ENCODE assay signal across 14 mouse cellular contexts in the genomic region with DNA sequence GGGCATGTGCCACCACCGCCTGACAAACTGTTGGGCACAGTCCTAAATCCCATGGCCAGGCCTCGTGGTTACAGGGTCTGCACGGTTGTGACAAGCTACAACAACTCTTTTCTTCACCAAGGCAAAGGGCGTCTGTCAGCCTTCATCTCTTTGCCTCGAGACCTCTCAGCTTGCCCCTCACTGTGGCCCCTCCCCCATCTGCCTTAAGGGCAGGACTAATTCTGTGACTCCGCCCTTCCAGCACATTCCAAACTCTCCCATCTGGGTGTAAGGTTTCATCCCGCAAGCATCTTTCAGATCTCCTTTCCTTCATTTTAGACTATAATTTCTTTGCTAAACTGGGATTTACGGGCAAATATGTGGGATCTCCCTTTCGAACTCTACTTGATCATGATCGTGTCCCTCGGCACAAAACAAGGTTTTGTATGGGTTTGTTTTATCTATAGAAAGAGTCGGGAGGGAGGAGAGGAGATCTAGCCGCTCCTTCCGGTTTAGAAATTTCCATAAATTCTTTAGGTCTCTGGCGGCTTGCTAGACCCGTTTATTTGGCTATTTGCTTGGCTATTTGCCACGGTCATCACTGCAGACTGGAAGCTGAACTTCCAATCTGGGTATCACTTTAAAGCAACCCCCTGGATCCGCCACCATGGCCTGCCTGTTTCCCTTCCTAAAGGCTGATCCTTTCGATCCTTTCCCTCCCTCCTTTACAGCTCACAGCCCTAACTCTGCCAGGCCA. TPM values are rescaled to one million over a fixed set of nuclear protein-coding genes. Genes with fewer than 3 reads are reported as not detected.
DNase-seq lines count a peak whose midpoint lies in the region; ATAC-seq and TF ChIP-seq lines count a peak whose summit lies in the region.
"Had no signal": no experiment of that assay in that cellular context is flagged by ENCODE, and none has a peak within 500 bp of the region (broad histone marks: within the 10 kb centered on the region; RNA-seq: fewer than 3 reads in every experiment).

No protein-coding gene starts in this region.

- H3K4me2 ChIP-seq in kidney, embryonic 16.5 days (replicated peaks; ENCODE audit: low read depth, low read length), result 0 out of 2 replicates have a peak overlapping the region, but pooled peaks have one; percentile 5
- H3K4me2 ChIP-seq in midbrain, postnatal 0 days (ENCODE audit: low read depth, low read length, poor library complexity, severe bottlenecking), result no peak overlapping the region
- H3K4me2 ChIP-seq: liver, embryonic 13.5 days; midbrain, embryonic 15.5 days had no signal

- ATAC-seq in kidney, embryonic 16.5 days (ENCODE audit: low FRiP score, low TSS enrichment), result no peak
- ATAC-seq in midbrain, postnatal 0 days (ENCODE audit: low FRiP score), result no peak
- ATAC-seq: midbrain, embryonic 15.5 days; Patski had no signal

- peaks cover 14% of the 10 kb centered on the region for H3K9me3 ChIP-seq in kidney, embryonic 16.5 days (ENCODE audit: low read length)
- H3K9me3 ChIP-seq in ES-E14 (ENCODE audit: control insufficient read depth, insufficient read depth, low read depth, low read length), result no peaks in the 10 kb centered on the region
- H3K9me3 ChIP-seq in midbrain, postnatal 0 days (ENCODE audit: low read length), result no peaks in the 10 kb centered on the region
- H3K9me3 ChIP-seq: midbrain, embryonic 15.5 days had no signal

- H3K27me3 ChIP-seq in kidney, embryonic 16.5 days (ENCODE audit: insufficient read depth, low read length), result no peaks in the 10 kb centered on the region
- H3K27me3 ChIP-seq in midbrain, postnatal 0 days (ENCODE audit: insufficient read depth, low read length), result no peaks in the 10 kb centered on the region
- H3K27me3 ChIP-seq: liver, embryonic 13.5 days; midbrain, embryonic 15.5 days; Patski had no signal

- intact Hi-C loops in heart, postnatal 10 days (cut with DNase I), result no loop called here

- H3K9ac ChIP-seq in kidney, embryonic 16.5 days (replicated peaks; ENCODE audit: low read length), result no peak overlapping the region
- H3K9ac ChIP-seq in ES-E14 (ENCODE audit: insufficient read depth, low read depth, low read length, poor library complexity, severe bottlenecking), result peak overlapping the region; percentile 54
- no peak overlapping the region for H3K9ac ChIP-seq in midbrain, postnatal 0 days (replicated peaks; ENCODE audit: low read length, poor library complexity, severe bottlenecking)
- H3K9ac ChIP-seq: liver, embryonic 13.5 days; midbrain, embryonic 15.5 days had no signal

- TF ChIP-seq CTCF in midbrain, postnatal 0 days (IDR thresholded peaks at IDR 0.05), result no peak

- WGBS in kidney, embryonic 16.5 days, result 78% methylated on average over 19 of the region's 19 CpGs
- WGBS in midbrain, postnatal 0 days, result 94% methylated on average over 19 of the region's 19 CpGs

- peak; percentile 31 for DNase-seq in adrenal gland, postnatal 10 days
- no peak for DNase-seq in adrenal gland, adult 8-10 months
- DNase-seq in kidney, adult 9 months, result no peak
- DNase-seq in ES-E14 (ENCODE audit: low read depth, low spot score), result peak; percentile 99
- peak; percentile 17 to 48 for DNase-seq in heart, postnatal 10 days
- no peak for DNase-seq in midbrain, postnatal 0 days (ENCODE audit: low spot score)
- no peak for DNase-seq in B cell, adult 2 months
- DNase-seq: cerebellum, adult 9-11 months; gastrocnemius, postnatal 14 days; liver, embryonic 13.5 days; right cerebral cortex, postnatal 4 days had no signal

- H3K4me3 ChIP-seq in kidney, embryonic 16.5 days (ENCODE audit: low read length), result no peak overlapping the region
- H3K4me3 ChIP-seq in ES-E14 (ENCODE audit: insufficient read depth in 1 of 2, low read depth in 1 of 2, low read length in 2 of 2, poor library complexity in 1 of 2, severe bottlenecking in 1 of 2), result peak overlapping the region; percentile 42 to 43
- no peak overlapping the region for H3K4me3 ChIP-seq in midbrain, postnatal 0 days (ENCODE audit: low read depth, low read length)
- H3K4me3 ChIP-seq: liver, embryonic 13.5 days; midbrain, embryonic 15.5 days had no signal

- peaks cover 37% of the 10 kb centered on the region for H3K36me3 ChIP-seq in kidney, embryonic 16.5 days (ENCODE audit: insufficient read depth, low read length)
- H3K36me3 ChIP-seq in ES-E14 (ENCODE audit: control insufficient read depth, insufficient read depth, low read length, poor library complexity, severe bottlenecking), result peaks cover 9% of the 10 kb centered on the region; the same call in 1 of the 2 replicates
- no peaks in the 10 kb centered on the region for H3K36me3 ChIP-seq in midbrain, postnatal 0 days (ENCODE audit: insufficient read depth, low read length)

- no peak overlapping the region for H3K27ac ChIP-seq in kidney, embryonic 16.5 days (ENCODE audit: low read length)
- H3K27ac ChIP-seq in ES-E14 (ENCODE audit: insufficient read depth, low read depth, low read length, poor library complexity, severe bottlenecking), result peak overlapping the region; percentile 84
- H3K27ac ChIP-seq in midbrain, postnatal 0 days (ENCODE audit: low read depth, low read length), result no peak overlapping the region
- H3K27ac ChIP-seq: liver, embryonic 13.5 days; midbrain, embryonic 15.5 days had no signal

- in situ Hi-C loops in ES-E14 (cut with MboI; ENCODE audit: low sequenced_read_pairs in 2 of 2, unreplicated experiment in 2 of 2), result no loop called here

- peaks cover 16% of the 10 kb centered on the region for H3K4me1 ChIP-seq in kidney, embryonic 16.5 days (ENCODE audit: insufficient read depth, low read length)
- H3K4me1 ChIP-seq in ES-E14 (ENCODE audit: control insufficient read depth in 2 of 2, insufficient read depth in 2 of 2, low read length in 2 of 2, poor library complexity in 1 of 2), result peaks cover 7 to 29% of the 10 kb centered on the region in 2 experiments
- H3K4me1 ChIP-seq in midbrain, postnatal 0 days (ENCODE audit: insufficient read depth, low read length), result peaks cover 16% of the 10 kb centered on the region

TF ChIP-seq in ES-E14, 5 proteins besides CTCF, POLR2A, EP300 and RAD21:
- 0 out of 2 replicates have a peak, but pooled peaks have one; percentile 34 for TF ChIP-seq CHD2 (IDR thresholded peaks at IDR 0.05; ENCODE audit: low read depth, low read length)
- TF ChIP-seq MAFK (IDR thresholded peaks at IDR 0.05; ENCODE audit: insufficient read depth, low read depth, low read length), result no peak

RNA-seq across cellular contexts. Expression of a gene that starts 7.9 kb away (rescaled TPM):
- 10 to 100 TPM; 31.9 to 40.4 TPM for total RNA-seq in adrenal gland, postnatal 10 days (2021)
- 10 to 100 TPM; 23.1 to 32.4 (median 27.6) TPM for total RNA-seq in adrenal gland, adult 8-10 months (2022)
- 62.4 and 75.7 TPM in 2 replicates for polyA plus RNA-seq in kidney, embryonic 16.5 days (2015; fragmentation: Nextera tagmentation; extraction: Ambion mirVana)
- 95.6 and 99.8 TPM in 2 replicates for total RNA-seq in ES-E14 (2012; rRNA removed)
- total RNA-seq in heart, postnatal 10 days (2021), result 10 to 100 TPM; 51.6 to 60.4 TPM
- total RNA-seq in midbrain, postnatal 0 days (2014; rRNA removed), result 75.2 and 90.4 TPM in 2 replicates
- 76.1 and 91.2 TPM in 2 replicates for polyA plus RNA-seq in midbrain, postnatal 0 days (2015; fragmentation: Nextera tagmentation; extraction: Ambion mirVana)

Comparison
In these comparisons a context has a peak if more than half of its experiments do, and no peak if none do; other contexts are left out.
1. DNase-seq: peak in adrenal gland, postnatal 10 days (single experiment), ES-E14 (single experiment) and heart, postnatal 10 days (2 of 2); none in adrenal gland, adult 8-10 months (single experiment), kidney, adult 9 months (single experiment), midbrain, postnatal 0 days (single experiment) and B cell, adult 2 months (0 of 2).
2. H3K4me3 ChIP-seq: peak in ES-E14 (2 of 2); none in kidney, embryonic 16.5 days (single experiment) and midbrain, postnatal 0 days (single experiment).